Mouse (Mus musculus) left cerebral cortex, postnatal 10 days (tissue): ENCODE data around the gene Perm1. TPM values are rescaled to one million over a fixed set of nuclear protein-coding genes. Genes with fewer than 3 reads are reported as not detected.
A peak's percentile ranks its signal among the peaks of the same experiment; 100 is the strongest.

Source experiments
- DNase-seq, 2 experiments: peaks; one replicate each; pipeline ENCODE4 v3.0.0; 2021 to 2022; ENCODE audit warnings: low spot score in 2 of 2, mixed read lengths in 1 of 2; ENCODE audit errors: extremely low spot score in 1 of 2
- intact Hi-C: fragments of 180-260 bp; cut with DNase I; formaldehyde crosslinking; loops from one replicate; pipeline ENCODE4 v1.15.1; 2025
- total RNA-seq, 2 experiments: library from RNA; stranded (reverse); gene quantifications; 2 replicates each; pipeline ENCODE4 v1.2.3; 2021

Perm1 gene
- total RNA-seq, 2 experiments from 2014 or later = 0.22 to 0.28 TPM

GRCm38 (mm10) chr4:156195927-156196870, 19.5 kb upstream of the Perm1 start:
- intact Hi-C loops = loop anchor here (2.0 kb wide), 1 partner anchor 39 kb away; the partner anchor contains the start of gene Plekhn1
- DNase-seq = peak in 1 of 2 experiments; percentile 92

GRCm38 (mm10) chr4:156197131-156197828, 18.4 kb upstream of the Perm1 start, which contains the start of gene Agrn:
Agrn (minus strand) TSS chr4:156197488.
- DNase-seq = peak in 1 of 2 experiments; percentile 89
- intact Hi-C loops = loop anchor here (2.0 kb wide), 1 partner anchor 38 kb away; the partner anchor contains the start of gene Plekhn1

GRCm38 (mm10) chr4:156197829-156198205, 17.9 kb upstream of the Perm1 start:
- intact Hi-C loops = loop anchor here (2.0 kb wide), 1 partner anchor 37 kb away; the partner anchor contains the start of gene Plekhn1
- peak; percentile 70 to 97 for DNase-seq

- intact Hi-C loops = no loop called here
Measured at GRCm38 (mm10) chr4:156200623-156201475, 14.8 kb upstream of the Perm1 start, which contains the start of gene Isg15. Isg15 (minus strand) TSS chr4:156200818.

GRCm38 (mm10) chr4:156202462-156202893, 13.2 kb upstream of the Perm1 start:
- DNase-seq = no peak
- intact Hi-C loops = no loop called here

More at GRCm38 (mm10) chr4:156200623-156201475, 14.8 kb upstream of the Perm1 start, which contains the start of gene Isg15:
- no peak for DNase-seq

- peak in 1 of 2 experiments; percentile 90 for DNase-seq
- intact Hi-C loops = no loop called here
Measured at GRCm38 (mm10) chr4:156203001-156203412, 12.7 kb upstream of the Perm1 start, which contains the start of gene AW011738. AW011738 (plus strand) TSS chr4:156203304.

DNA sequence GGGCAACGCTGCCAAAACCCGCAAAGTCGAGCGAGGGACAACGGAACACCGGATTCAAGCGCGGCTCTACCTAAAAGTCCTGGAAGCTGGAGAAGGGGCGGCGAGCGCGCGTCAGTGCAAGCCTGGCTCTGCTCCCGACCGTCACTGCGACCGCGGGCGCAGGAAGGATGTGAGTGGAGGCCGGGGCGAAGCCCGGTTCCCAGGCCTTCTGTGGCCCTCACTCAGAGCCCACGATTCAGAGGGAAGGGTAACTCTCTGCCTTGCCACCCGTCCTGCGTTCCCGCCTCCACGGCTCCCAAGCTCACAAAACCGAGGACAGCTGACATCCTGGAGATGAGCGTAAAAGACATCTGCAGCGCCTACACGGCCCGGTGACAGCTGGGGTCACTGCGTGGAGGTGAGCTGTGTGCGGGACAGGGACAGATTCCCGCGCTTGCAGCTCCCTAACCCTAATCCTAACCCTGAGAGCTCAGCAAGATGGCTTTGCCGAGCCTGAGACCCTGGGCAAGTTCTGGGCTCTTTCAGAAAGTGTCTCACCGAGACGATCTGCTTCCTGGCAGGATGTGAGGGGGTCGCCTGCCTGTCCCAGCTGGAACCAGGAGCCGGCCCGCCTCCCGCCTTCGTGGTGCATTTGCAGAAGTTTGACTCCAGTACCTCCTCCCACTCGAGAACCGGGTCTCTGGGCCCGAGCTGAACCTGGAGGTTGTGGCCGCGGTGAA, 12.1 kb upstream of the Perm1 start:
- peak in 1 of 2 experiments; percentile 75 for DNase-seq
- intact Hi-C loops = no loop called here

GRCm38 (mm10) chr4:156208872-156209271, 6.8 kb upstream of the Perm1 start:
- no peak for DNase-seq
- intact Hi-C loops = no loop called here

- intact Hi-C loops = no loop called here
- no peak for DNase-seq
Measured at GRCm38 (mm10) chr4:156209963-156210635, 5.6 kb upstream of the Perm1 start.

DNA sequence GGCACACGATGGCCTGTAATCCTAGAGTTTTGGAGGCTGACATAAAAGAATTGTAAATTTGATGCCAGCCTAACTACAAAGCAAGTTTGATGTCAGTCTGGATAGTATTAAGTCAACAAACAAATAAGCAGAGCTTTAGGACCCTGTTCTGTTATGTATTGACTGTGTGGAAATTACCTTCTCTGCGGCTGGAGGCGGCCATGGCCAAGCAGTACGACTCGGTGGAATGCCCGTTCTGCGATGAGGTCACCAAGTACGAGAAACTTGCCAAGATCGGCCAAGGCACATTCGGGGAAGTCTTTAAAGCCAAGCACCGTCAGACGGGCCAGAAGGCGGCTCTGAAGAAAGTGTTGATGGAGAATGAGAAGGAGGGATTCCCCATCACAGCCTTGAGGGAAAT, 2.5 kb upstream of the Perm1 start:
- intact Hi-C loops = no loop called here
- DNase-seq = no peak

DNA sequence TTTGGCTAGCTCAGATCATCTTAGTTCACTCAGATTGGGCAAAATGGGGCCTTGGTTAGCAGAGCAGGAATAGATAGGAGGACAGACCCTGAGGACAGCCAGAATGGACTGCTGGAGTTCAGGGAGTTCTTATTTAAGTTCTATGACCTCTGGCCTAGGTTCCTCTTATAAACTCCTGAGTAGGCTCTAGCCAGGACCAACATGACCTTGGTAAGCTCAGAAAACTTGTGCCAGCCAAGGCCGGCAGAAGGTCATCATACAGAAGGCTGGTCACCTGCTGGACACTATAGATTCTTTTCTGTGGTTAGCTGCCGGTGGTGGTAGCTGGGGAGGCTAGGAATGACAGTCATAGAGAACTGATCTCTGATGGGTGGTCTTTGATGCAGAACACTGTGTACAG, 528 bp downstream of the Perm1 start:
- intact Hi-C loops = no loop called here
- DNase-seq = no peak

- intact Hi-C loops = no loop called here
Measured at GRCm38 (mm10) chr4:156217022-156217669, 1.5 kb downstream of the Perm1 start.

DNA sequence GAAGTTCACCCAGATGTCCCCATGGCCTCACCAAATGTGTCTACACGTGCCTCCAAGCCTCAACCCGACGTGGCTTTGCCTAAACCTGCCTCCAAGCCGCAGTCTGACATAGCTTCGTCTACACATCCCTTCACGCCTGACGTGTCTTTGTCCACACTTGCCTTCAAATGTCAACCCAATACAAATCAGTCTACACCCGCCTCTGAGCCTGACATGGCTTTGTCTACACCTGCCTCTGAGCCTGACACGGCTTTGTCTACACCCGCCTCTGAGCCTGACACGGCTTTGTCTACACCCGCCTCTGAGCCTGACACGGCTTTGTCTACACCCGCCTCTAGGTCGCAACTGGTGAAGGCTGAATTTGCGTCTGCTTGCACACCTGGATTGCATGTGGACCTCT, 2.2 kb downstream of the Perm1 start:
- intact Hi-C loops = no loop called here
- peak in 1 of 2 experiments; percentile 47 for DNase-seq

More at GRCm38 (mm10) chr4:156217022-156217669, 1.5 kb downstream of the Perm1 start:
- no peak for DNase-seq

DNA sequence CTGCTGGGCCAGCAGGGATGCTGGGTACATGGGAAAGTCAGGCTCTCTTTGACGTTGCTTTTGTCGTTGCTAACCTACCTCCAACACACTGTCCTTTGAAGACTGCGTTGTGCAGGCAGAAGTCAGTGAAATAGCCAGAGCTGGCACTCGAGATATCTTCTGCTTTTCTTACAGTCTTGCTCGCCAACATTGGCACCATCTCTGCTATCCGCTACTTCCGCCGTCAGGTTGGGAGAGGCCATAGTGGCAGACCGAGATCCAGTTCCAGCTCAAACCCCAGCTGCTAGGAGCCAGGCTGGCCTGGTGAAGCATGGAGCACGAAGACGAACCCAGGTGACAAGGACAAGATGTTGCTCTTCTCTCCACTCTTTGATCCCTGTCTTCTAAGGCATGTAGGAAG, 4.3 kb downstream of the Perm1 start:
- no peak for DNase-seq
- intact Hi-C loops = no loop called here

DNA sequence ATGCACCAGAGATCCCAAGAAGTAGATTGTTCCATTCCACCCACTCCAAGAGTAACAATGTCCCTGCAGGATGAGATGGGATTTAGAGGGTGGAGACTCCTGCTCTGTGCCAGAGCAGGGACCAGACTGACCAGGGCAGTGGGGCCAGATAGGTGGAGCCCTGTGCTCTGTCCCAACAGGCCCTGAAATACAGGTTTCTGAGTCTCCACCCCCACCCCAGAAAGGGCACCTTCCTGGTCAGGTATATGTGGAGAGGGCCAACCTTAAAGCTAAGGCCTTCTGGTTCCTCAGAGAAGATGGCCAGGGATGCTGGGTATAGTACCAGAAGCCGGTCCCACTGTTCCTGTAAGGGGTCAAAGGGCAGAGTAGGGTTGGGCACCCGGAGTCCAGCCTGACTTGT, 8.6 kb downstream of the Perm1 start:
- intact Hi-C loops = no loop called here
- no peak for DNase-seq

GRCm38 (mm10) chr4:156227752-156228392, 12.2 kb downstream of the Perm1 start:
- intact Hi-C loops = no loop called here
- no peak for DNase-seq
